ENCODE assay signal across 9 mouse cellular contexts in genomic region chr4:135870227-135871023, GRCm38 (mm10). TPM values are rescaled to one million over a fixed set of nuclear protein-coding genes. Genes with fewer than 3 reads are reported as not detected.
A peak's percentile ranks its signal among the peaks of the same experiment; 100 is the strongest.
DNase-seq lines count a peak whose midpoint lies in the region; ATAC-seq and TF ChIP-seq lines count a peak whose summit lies in the region.
"Had no signal": no experiment of that assay in that cellular context is flagged by ENCODE, and none has a peak within 500 bp of the region (broad histone marks: within the 10 kb centered on the region; RNA-seq: fewer than 3 reads in every experiment).

No protein-coding gene starts in this region.

- no peak for TF ChIP-seq CTCF in heart, adult 2 months (IDR thresholded peaks at IDR 0.05)
- TF ChIP-seq CTCF in stomach, postnatal 0 days (IDR thresholded peaks at IDR 0.05; ENCODE audit: low read depth) = no peak

- DNase-seq in heart, adult 2 months = no peak
- DNase-seq in heart, adult 9 months (ENCODE audit: low spot score in 2 of 2) = no peak
- DNase-seq in stomach, postnatal 0 days (ENCODE audit: low spot score) = no peak
- no peak for DNase-seq in kidney, postnatal 36 days
- no peak for DNase-seq in cerebellum, adult 8-10 months
- DNase-seq: adrenal gland, adult 2 months had no signal

- peaks cover 42% of the 10 kb centered on the region for H3K36me3 ChIP-seq in heart, adult 2 months (ENCODE audit: control insufficient read depth, insufficient read depth, low read length)
- peaks cover 49% of the 10 kb centered on the region for H3K36me3 ChIP-seq in megakaryocyte, embryonic 14.5 days (replicated peaks; ENCODE audit: low read length)
- H3K36me3 ChIP-seq in liver, embryonic 12.5 days = peaks cover 52% of the 10 kb centered on the region
- H3K36me3 ChIP-seq in stomach, postnatal 0 days (ENCODE audit: control insufficient read depth, insufficient read depth, low read length) = no peaks in the 10 kb centered on the region

- peak; percentile 19; the same call in 1 of the 2 replicates for TF ChIP-seq POLR2A in heart, adult 2 months (IDR thresholded peaks at IDR 0.05; ENCODE audit: insufficient read depth, low read depth, low read length)

- H3K79me2 ChIP-seq in heart, adult 2 months (replicated peaks; ENCODE audit: control insufficient read depth, insufficient read depth, low read length) = no peaks in the 10 kb centered on the region

- H3K27me3 ChIP-seq in heart, adult 2 months (ENCODE audit: control insufficient read depth, insufficient read depth, low read length) = no peaks in the 10 kb centered on the region
- no peaks in the 10 kb centered on the region for H3K27me3 ChIP-seq in megakaryocyte, embryonic 14.5 days (replicated peaks)
- H3K27me3 ChIP-seq in liver, embryonic 12.5 days (replicated peaks) = no peaks in the 10 kb centered on the region
- H3K27me3 ChIP-seq in stomach, postnatal 0 days (ENCODE audit: control insufficient read depth, insufficient read depth, low read length) = no peaks in the 10 kb centered on the region

- no peak overlapping the region for H3K9ac ChIP-seq in heart, adult 2 months (ENCODE audit: low read depth, low read length)
- H3K9ac ChIP-seq in liver, embryonic 12.5 days = no peak overlapping the region
- no peak overlapping the region; the same call in 1 of the 2 replicates for H3K9ac ChIP-seq in stomach, postnatal 0 days (ENCODE audit: low read length)

- intact Hi-C loops in heart, adult 2 months (cut with DNase I) = loop anchor here (5.0 kb wide), 1 partner anchor 33 kb away; no protein-coding TSS in a partner anchor

- TF ChIP-seq EP300 in heart, adult 2 months (IDR thresholded peaks at IDR 0.05; ENCODE audit: insufficient read depth, low read depth, low read length) = no peak
- TF ChIP-seq EP300 in stomach, postnatal 0 days (optimal IDR thresholded peaks at IDR 0.05) = no peak

- no peaks in the 10 kb centered on the region for H3K9me3 ChIP-seq in megakaryocyte, embryonic 14.5 days
- H3K9me3 ChIP-seq in liver, embryonic 12.5 days (replicated peaks) = no peaks in the 10 kb centered on the region
- no peaks in the 10 kb centered on the region for H3K9me3 ChIP-seq in stomach, postnatal 0 days (ENCODE audit: control insufficient read depth, low read length)

- no peak overlapping the region for H3K27ac ChIP-seq in heart, adult 2 months
- H3K27ac ChIP-seq in liver, embryonic 12.5 days = no peak overlapping the region
- H3K27ac ChIP-seq in stomach, postnatal 0 days (replicated peaks) = no peak overlapping the region

- H3K4me1 ChIP-seq in heart, adult 2 months (ENCODE audit: control insufficient read depth, insufficient read depth, low read length) = peaks cover 14% of the 10 kb centered on the region
- peaks cover 44% of the 10 kb centered on the region for H3K4me1 ChIP-seq in megakaryocyte, embryonic 14.5 days
- H3K4me1 ChIP-seq in liver, embryonic 12.5 days = peaks cover 49% of the 10 kb centered on the region
- 0 out of 2 replicates have a peak, but pooled peaks cover 7% of the 10 kb centered on the region for H3K4me1 ChIP-seq in stomach, postnatal 0 days (replicated peaks; ENCODE audit: control insufficient read depth, insufficient read depth)

- 20% methylated on average over 2 of the region's 2 CpGs for WGBS in heart, adult 2 months
- 59% methylated on average over 2 of the region's 2 CpGs for WGBS in liver, embryonic 12.5 days (ENCODE audit: insufficient replicate concordance)
- WGBS in stomach, postnatal 0 days = 7% methylated on average over 2 of the region's 2 CpGs

- no peak for ATAC-seq in megakaryocyte, adult 5-6 weeks (ENCODE audit: poor library complexity, severe bottlenecking)
- ATAC-seq in liver, embryonic 12.5 days = no peak
- ATAC-seq in stomach, postnatal 0 days (ENCODE audit: low FRiP score, low TSS enrichment) = no peak

- peak overlapping the region; percentile 31 for H3K4me2 ChIP-seq in liver, embryonic 12.5 days
- peak overlapping the region; percentile 20; the same call in 1 of the 2 replicates for H3K4me2 ChIP-seq in stomach, postnatal 0 days (replicated peaks; ENCODE audit: low read depth)

- peak overlapping the region; percentile 19 for H3K4me3 ChIP-seq in heart, adult 2 months
- H3K4me3 ChIP-seq in megakaryocyte, embryonic 14.5 days (replicated peaks) = peak overlapping the region; percentile 86
- H3K4me3 ChIP-seq in liver, embryonic 12.5 days = no peak overlapping the region
- no peak overlapping the region for H3K4me3 ChIP-seq in stomach, postnatal 0 days (ENCODE audit: low read depth, low read length)

RNA-seq across cellular contexts. Expression of gene Pnrc2, which starts 3.2 kb away (rescaled TPM):
- total RNA-seq in heart, adult 2 months (2021) = 10 to 100 TPM; 58.8 to 81.2 TPM
- 14.9 and 35.4 TPM in 2 replicates for polyA plus RNA-seq in heart, adult 2 months (2012; rRNA removed)
- 6.2 TPM in 1 of 2 replicates, not detected in the other for polyA plus RNA-seq in megakaryocyte, embryonic 14.5 days (2012; ENCODE audit: insufficient read depth, low replicate concordance)
- 248 and 273 TPM in 2 replicates for total RNA-seq in megakaryocyte, adult 5-6 weeks (2015)
- 249 and 251 TPM in 2 replicates for total RNA-seq in megakaryocyte, adult 5-6 weeks (2017)
- 91.1 and 98.9 TPM in 2 replicates for polyA plus RNA-seq in liver, embryonic 12.5 days (2016; fragmentation: Nextera tagmentation; extraction: Ambion mirVana)
- polyA plus RNA-seq in stomach, postnatal 0 days (2015; fragmentation: Nextera tagmentation; extraction: Ambion mirVana) = 101 TPM in 2 replicates

RNA-seq across cellular contexts. Expression of gene Srsf10, which starts 14.9 kb away (rescaled TPM):
- total RNA-seq in heart, adult 2 months (2021) = 10 to 100 TPM; 45.3 to 49.1 TPM
- polyA plus RNA-seq in heart, adult 2 months (2012; rRNA removed) = 28.8 and 37.7 TPM in 2 replicates
- polyA plus RNA-seq in megakaryocyte, embryonic 14.5 days (2012; ENCODE audit: insufficient read depth, low replicate concordance) = 81.0 and 110 TPM in 2 replicates
- total RNA-seq in megakaryocyte, adult 5-6 weeks (2015) = 104 and 125 TPM in 2 replicates
- total RNA-seq in megakaryocyte, adult 5-6 weeks (2017) = 130 and 147 TPM in 2 replicates
- polyA plus RNA-seq in liver, embryonic 12.5 days (2016; fragmentation: Nextera tagmentation; extraction: Ambion mirVana) = 157 TPM in 2 replicates
- polyA plus RNA-seq in stomach, postnatal 0 days (2015; fragmentation: Nextera tagmentation; extraction: Ambion mirVana) = 83.7 and 88.1 TPM in 2 replicates

RNA-seq across cellular contexts. Expression of gene Cnr2, which starts 24.8 kb away (rescaled TPM):
- total RNA-seq in heart, adult 2 months (2021) = under 1 TPM; 0.23 to 0.59 TPM
- polyA plus RNA-seq in heart, adult 2 months (2012; rRNA removed) = 0.64 and 0.88 TPM in 2 replicates
- polyA plus RNA-seq in megakaryocyte, embryonic 14.5 days (2012; ENCODE audit: insufficient read depth, low replicate concordance) = 1.3 and 4.9 TPM in 2 replicates
- total RNA-seq in megakaryocyte, adult 5-6 weeks (2015) = 15.2 and 16.9 TPM in 2 replicates
- total RNA-seq in megakaryocyte, adult 5-6 weeks (2017) = 18.8 and 20.7 TPM in 2 replicates
- polyA plus RNA-seq in liver, embryonic 12.5 days (2016; fragmentation: Nextera tagmentation; extraction: Ambion mirVana) = 3.9 and 4.3 TPM in 2 replicates
- polyA plus RNA-seq in stomach, postnatal 0 days (2015; fragmentation: Nextera tagmentation; extraction: Ambion mirVana) = 0.10 and 0.11 TPM in 2 replicates

RNA-seq across cellular contexts. Expression of gene Fuca1, which starts 50.1 kb away (rescaled TPM):
- total RNA-seq in heart, adult 2 months (2021) = 10 to 100 TPM; 30.4 to 34.6 TPM
- polyA plus RNA-seq in heart, adult 2 months (2012; rRNA removed) = 24.0 and 25.3 TPM in 2 replicates
- polyA plus RNA-seq in megakaryocyte, embryonic 14.5 days (2012; ENCODE audit: insufficient read depth, low replicate concordance) = 19.9 and 22.2 TPM in 2 replicates
- total RNA-seq in megakaryocyte, adult 5-6 weeks (2015) = 72.1 and 86.7 TPM in 2 replicates
- 143 and 189 TPM in 2 replicates for total RNA-seq in megakaryocyte, adult 5-6 weeks (2017)
- 22.2 and 23.8 TPM in 2 replicates for polyA plus RNA-seq in liver, embryonic 12.5 days (2016; fragmentation: Nextera tagmentation; extraction: Ambion mirVana)
- 171 and 179 TPM in 2 replicates for polyA plus RNA-seq in stomach, postnatal 0 days (2015; fragmentation: Nextera tagmentation; extraction: Ambion mirVana)

Comparison
In these comparisons a context has a peak if more than half of its experiments do, and no peak if none do; other contexts are left out.
1. H3K4me3 ChIP-seq: peak in heart, adult 2 months (single experiment) and megakaryocyte, embryonic 14.5 days (single experiment); none in liver, embryonic 12.5 days (single experiment) and stomach, postnatal 0 days (single experiment).